ENCODE assay signal across 12 mouse cellular contexts in genomic region chrX:156594735-156595134, GRCm38 (mm10).
DNase-seq lines count a peak whose midpoint lies in the region; ATAC-seq lines count a peak whose summit lies in the region.
"Had no signal": no experiment of that assay in that cellular context is flagged by ENCODE, and none has a peak within 500 bp of the region (broad histone marks: within the 10 kb centered on the region; RNA-seq: fewer than 3 reads in every experiment).

No protein-coding gene starts in this region.

- no peaks in the 10 kb centered on the region for H3K9me3 ChIP-seq in heart, embryonic 11.5 days (replicated peaks; ENCODE audit: control insufficient read depth, low read length)
- H3K9me3 ChIP-seq in neural tube, embryonic 15.5 days (replicated peaks), result no peaks in the 10 kb centered on the region
- H3K9me3 ChIP-seq: heart, embryonic 13.5 days had no signal

- H3K9ac ChIP-seq in heart, embryonic 11.5 days (ENCODE audit: low read depth, low read length), result no peak overlapping the region
- H3K9ac ChIP-seq in neural tube, embryonic 15.5 days (replicated peaks), result no peak overlapping the region
- H3K9ac ChIP-seq: heart, embryonic 13.5 days had no signal

- H3K27me3 ChIP-seq in heart, embryonic 11.5 days (ENCODE audit: control insufficient read depth, insufficient read depth, low read length), result no peaks in the 10 kb centered on the region
- no peaks in the 10 kb centered on the region for H3K27me3 ChIP-seq in neural tube, embryonic 15.5 days (replicated peaks)
- H3K27me3 ChIP-seq: heart, embryonic 13.5 days had no signal

- no peak overlapping the region for H3K4me3 ChIP-seq in heart, embryonic 11.5 days (ENCODE audit: low read depth, low read length)
- H3K4me3 ChIP-seq in neural tube, embryonic 15.5 days (replicated peaks), result no peak overlapping the region
- H3K4me3 ChIP-seq: heart, embryonic 13.5 days had no signal

- 68% methylated on average over 5 of the region's 5 CpGs for WGBS in heart, embryonic 11.5 days (ENCODE audit: insufficient replicate concordance)
- WGBS in neural tube, embryonic 15.5 days, result 68% methylated on average over 5 of the region's 5 CpGs

- intact Hi-C loops in heart, postnatal 14 days (cut with DNase I), result no loop called here

- H3K4me2 ChIP-seq in heart, embryonic 11.5 days, result no peak overlapping the region
- no peak overlapping the region for H3K4me2 ChIP-seq in neural tube, embryonic 15.5 days
- H3K4me2 ChIP-seq: heart, embryonic 13.5 days had no signal

- no peaks in the 10 kb centered on the region for H3K4me1 ChIP-seq in heart, embryonic 11.5 days (ENCODE audit: control insufficient read depth, insufficient read depth, low read length)
- H3K4me1 ChIP-seq in neural tube, embryonic 15.5 days, result no peaks in the 10 kb centered on the region
- H3K4me1 ChIP-seq: heart, embryonic 13.5 days had no signal

- no peaks in the 10 kb centered on the region for H3K36me3 ChIP-seq in heart, embryonic 11.5 days (ENCODE audit: control insufficient read depth, insufficient read depth, low read length)
- H3K36me3 ChIP-seq in neural tube, embryonic 15.5 days, result no peaks in the 10 kb centered on the region
- H3K36me3 ChIP-seq: heart, embryonic 13.5 days had no signal

- no peak overlapping the region for H3K27ac ChIP-seq in heart, embryonic 11.5 days (ENCODE audit: low read depth, low read length)
- no peak overlapping the region for H3K27ac ChIP-seq in neural tube, embryonic 15.5 days (replicated peaks)
- H3K27ac ChIP-seq: heart, embryonic 13.5 days; macrophage had no signal

- ATAC-seq in heart, embryonic 11.5 days (replicated peaks; ENCODE audit: insufficient number of reproducible peaks, low FRiP score, low TSS enrichment), result 0 out of 2 replicates have a peak, but pooled peaks have one; percentile 26
- peak; percentile 45; the same call in 1 of the 2 replicates for ATAC-seq in neural tube, embryonic 15.5 days (ENCODE audit: low FRiP score)

- DNase-seq in heart, postnatal 14 days, result no peak
- peak; percentile 30 for DNase-seq in retina, postnatal 1 day
- no peak for DNase-seq in retina, embryonic 14.5 days (ENCODE audit: low spot score)
- peak; percentile 16 for DNase-seq in fibroblast of lung, adult 2 months (ENCODE audit: low read depth)
- DNase-seq in left cerebral cortex, adult 11 months (ENCODE audit: low spot score), result no peak
- no peak for DNase-seq in cerebellum, postnatal 25 days
- DNase-seq: kidney, adult 11 months; thymus, postnatal 14 days had no signal

Comparison
In these comparisons a context has a peak if more than half of its experiments do, and no peak if none do; other contexts are left out.
1. DNase-seq: peak in retina, postnatal 1 day (single experiment) and fibroblast of lung, adult 2 months (single experiment); none in heart, postnatal 14 days (0 of 2), retina, embryonic 14.5 days (single experiment), left cerebral cortex, adult 11 months (single experiment) and cerebellum, postnatal 25 days (0 of 2).